Mouse (Mus musculus) bone marrow, adult 2 months (tissue): ENCODE measurements around the gene Kidins220. TPM values are rescaled to one million over a fixed set of nuclear protein-coding genes. Genes with fewer than 3 reads are reported as not detected.

Source experiments
- H3K27ac ChIP-seq: fragments of 200-500 bp; 2 replicates; pipeline ENCODE4 v1.5.1; 2012; ENCODE audit warnings: low read depth, mild to moderate bottlenecking, control low read depth, inconsistent platforms, low read length; ENCODE audit not compliant: control insufficient read depth, poor library complexity, insufficient read depth
- H3K4me1 ChIP-seq: fragments of 200-500 bp; 2 replicates; pipeline ENCODE4 v1.6.1; 2011; ENCODE audit warnings: low read length; ENCODE audit not compliant: control insufficient read depth, insufficient read depth
- H3K4me3 ChIP-seq: fragments of 200-500 bp; replicated peaks from 2 replicates; pipeline ENCODE3; 2011; ENCODE audit warnings: mild to moderate bottlenecking, low read depth, low read length, control low read depth; ENCODE audit not compliant: control insufficient read depth
- CTCF ChIP-seq: fragments of 200-500 bp; IDR thresholded peaks from 2 replicates; pipeline ENCODE4 v1.5.1; 2011; ENCODE audit warnings: low read length, control low read depth; ENCODE audit not compliant: control insufficient read depth, insufficient read depth
- POLR2A ChIP-seq: fragments of 200-500 bp; IDR thresholded peaks from 2 replicates; pipeline ENCODE4 v1.6.1; 2011; ENCODE audit warnings: low read depth, mild to moderate bottlenecking, control low read depth, low read length, borderline replicate concordance; ENCODE audit not compliant: control insufficient read depth
- WGBS: fragments of 180-500 bp; shearing (Covaris S2); methylation state at CpG from one replicate; pipeline ENCODE4 v1.1.7; 2018; 5-methylcytosine and 5-hydroxymethylcytosine counted together
- polyA plus RNA-seq: library from polyadenylated mRNA; stranded (reverse); fragments of >200 nt; gene quantifications from 2 replicates; pipeline ENCODE4 v1.2.4, GENCODE M21; 2011; ENCODE audit warnings: low replicate concordance; ENCODE audit not compliant: missing spikeins, insufficient read depth, insufficient read length

Kidins220 gene
- polyA plus RNA-seq, 1 experiment = 33.2 TPM

DNA sequence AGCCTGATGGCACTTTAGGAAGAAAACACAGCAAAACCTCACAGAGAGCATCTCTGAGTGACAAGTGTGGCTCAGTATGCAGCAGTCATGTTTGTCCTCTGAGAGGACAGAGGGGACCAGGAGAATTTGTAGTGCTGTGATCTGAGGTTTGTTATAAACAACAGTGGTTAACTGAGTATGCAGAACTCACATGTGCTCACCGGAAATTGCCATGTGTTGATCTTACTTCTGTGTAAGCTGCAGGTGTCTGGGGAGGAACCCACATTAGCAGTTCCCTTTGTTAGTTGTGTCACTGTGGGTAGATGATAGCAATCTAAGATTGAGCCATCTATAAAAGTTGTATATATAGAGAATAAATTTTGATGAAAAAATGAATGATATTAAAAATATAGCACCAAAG is 35.7 kb downstream of the Kidins220 start:
- 76% methylated on average over 1 of the region's 1 CpGs for WGBS
- no peak overlapping the region for H3K4me3 ChIP-seq
- TF ChIP-seq CTCF = no peak
- TF ChIP-seq POLR2A = no peak

DNA sequence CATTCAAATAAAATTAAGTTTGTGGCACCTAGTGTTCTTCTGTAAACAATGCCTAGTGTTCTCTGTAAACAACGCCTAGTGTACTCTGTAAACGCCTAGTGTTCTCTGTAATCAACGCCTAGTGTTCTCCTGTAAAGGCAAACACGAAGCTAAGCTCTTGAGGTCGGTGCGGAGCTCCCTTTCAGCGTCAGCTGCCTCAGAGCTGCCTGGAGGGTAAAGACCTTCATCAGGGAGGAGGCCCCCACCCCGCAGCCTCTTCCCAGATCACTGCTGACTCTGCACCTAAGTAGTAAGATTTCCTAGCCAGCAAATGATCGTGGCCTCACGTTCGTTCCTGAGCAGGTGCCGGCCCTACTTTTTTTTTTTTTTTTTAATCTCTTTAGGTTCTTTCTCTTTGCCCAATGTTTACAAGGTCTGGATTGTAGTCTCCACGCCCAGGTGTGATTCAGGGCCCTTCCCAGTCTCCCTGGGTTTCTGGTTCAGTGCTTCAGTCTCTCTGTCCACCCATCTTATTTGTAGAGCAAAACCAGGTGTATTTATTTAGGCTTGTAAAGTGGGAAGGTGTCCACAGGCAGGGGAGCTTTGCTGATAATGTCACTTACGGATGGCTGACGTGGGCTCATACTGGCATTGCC is 37.1 kb downstream of the Kidins220 start:
- no peak overlapping the region for H3K27ac ChIP-seq
- no peaks in the 10 kb centered on the region for H3K4me1 ChIP-seq
- TF ChIP-seq POLR2A = no peak
- no peak for TF ChIP-seq CTCF
- 89% methylated on average over 15 of the region's 15 CpGs for WGBS
- H3K4me3 ChIP-seq = no peak overlapping the region

More for the DNA sequence above, 35.7 kb downstream of the Kidins220 start:
- Histone ChIP-seq H3K4me1 (no peaks in the 10 kb centered on the region), H3K27ac (no peak overlapping the region)

GRCm38 (mm10) chr12:25012555-25013540 is 38.1 kb downstream of the Kidins220 start:
- no peak overlapping the region for H3K4me3 ChIP-seq
- TF ChIP-seq CTCF = no peak
- TF ChIP-seq POLR2A = no peak
- WGBS = 84% methylated on average over 13 of the region's 13 CpGs
- H3K4me1 ChIP-seq = no peaks in the 10 kb centered on the region
- no peak overlapping the region for H3K27ac ChIP-seq

- H3K27ac ChIP-seq = no peak overlapping the region
- no peak overlapping the region for H3K4me3 ChIP-seq
- H3K4me1 ChIP-seq = no peaks in the 10 kb centered on the region
- no peak for TF ChIP-seq CTCF
- no peak for TF ChIP-seq POLR2A
- WGBS = 60% methylated on average over 5 of the region's 5 CpGs
These were observed 39.7 kb downstream of the Kidins220 start for GRCm38 (mm10) chr12:25014307-25014927.

- H3K4me1 ChIP-seq = no peaks in the 10 kb centered on the region
- H3K27ac ChIP-seq = no peak overlapping the region
- TF ChIP-seq POLR2A = no peak
- no peak for TF ChIP-seq CTCF
- no peak overlapping the region for H3K4me3 ChIP-seq
- 93% methylated on average over 7 of the region's 7 CpGs for WGBS
These were observed 40.2 kb downstream of the Kidins220 start for GRCm38 (mm10) chr12:25014938-25015337.

DNA sequence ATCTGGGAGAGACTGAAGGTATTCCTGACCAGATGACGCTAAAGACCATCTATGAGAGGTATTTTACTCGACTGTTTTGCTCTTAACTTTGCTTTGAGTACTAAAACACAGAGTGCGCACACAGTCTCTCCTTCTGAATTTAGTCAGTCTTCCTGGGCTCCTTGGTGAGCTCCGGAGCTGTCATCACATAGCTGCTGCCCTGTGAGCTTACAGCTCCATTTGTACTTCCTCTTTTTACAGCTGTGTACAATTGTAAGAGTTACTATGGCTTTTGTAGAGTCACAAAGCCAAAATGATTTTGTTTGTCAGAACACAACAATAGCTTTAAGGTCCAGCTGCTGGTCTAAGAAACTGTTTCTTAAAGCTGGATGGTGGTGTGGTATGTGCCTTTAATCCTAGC is 42.3 kb downstream of the Kidins220 start:
- H3K4me3 ChIP-seq = no peak overlapping the region
- H3K27ac ChIP-seq = no peak overlapping the region
- TF ChIP-seq CTCF = no peak
- TF ChIP-seq POLR2A = no peak
- H3K4me1 ChIP-seq = no peaks in the 10 kb centered on the region
- 52% methylated on average over 4 of the region's 4 CpGs for WGBS

- Histone ChIP-seq H3K4me1 (no peaks in the 10 kb centered on the region), H3K4me3 (no peak overlapping the region), H3K27ac (no peak overlapping the region)
- WGBS = 92% methylated on average over 5 of the region's 5 CpGs
- TF ChIP-seq POLR2A (no peak), CTCF (no peak)
These were observed 46.3 kb downstream of the Kidins220 start for GRCm38 (mm10) chr12:25021057-25021456.
